Mouse (Mus musculus): ENCODE data around the gene Chst11. TPM values are rescaled to one million over a fixed set of nuclear protein-coding genes. Genes with fewer than 3 reads are reported as not detected.

Chst11 gene
- polyA plus RNA-seq, 1 experiment from 2014 or later = 2.0 TPM

- no peaks in the 10 kb centered on the region for H3K9me3 ChIP-seq (ENCODE audit: control insufficient read depth, low read length)
- WGBS = 59% methylated on average over 6 of the region's 6 CpGs
- ATAC-seq (replicated peaks; ENCODE audit: low FRiP score, low TSS enrichment, low read depth) (no peak), DNase-seq (ENCODE audit: low spot score) (no peak)
- H3K36me3 ChIP-seq (ENCODE audit: control insufficient read depth, insufficient read depth, low read length) = no peaks in the 10 kb centered on the region
- no peaks in the 10 kb centered on the region for H3K27me3 ChIP-seq (replicated peaks; ENCODE audit: control insufficient read depth, insufficient read depth, low read length)
- H3K9ac ChIP-seq (ENCODE audit: low read length) = no peak overlapping the region
- no peaks in the 10 kb centered on the region for H3K4me1 ChIP-seq (replicated peaks; ENCODE audit: control insufficient read depth, insufficient read depth, low read length)
- H3K4me3 ChIP-seq (ENCODE audit: low read depth, low read length) = no peak overlapping the region
- no peak overlapping the region for H3K4me2 ChIP-seq (ENCODE audit: low read length)
- no peak overlapping the region for H3K27ac ChIP-seq (ENCODE audit: low read depth)
Observed at GRCm38 (mm10) chr10:83210968-83211583, 225.8 kb downstream of the Chst11 start.

GRCm38 (mm10) chr10:83212618-83213017 lies 227.3 kb downstream of the Chst11 start:
- Histone ChIP-seq H3K36me3 (ENCODE audit: control insufficient read depth, insufficient read depth, low read length) (no peaks in the 10 kb centered on the region), H3K27ac (ENCODE audit: low read depth) (no peak overlapping the region), H3K9ac (ENCODE audit: low read length) (no peak overlapping the region), H3K4me2 (ENCODE audit: low read length) (no peak overlapping the region), H3K4me3 (ENCODE audit: low read depth, low read length) (no peak overlapping the region), H3K4me1 (replicated peaks; ENCODE audit: control insufficient read depth, insufficient read depth, low read length) (no peaks in the 10 kb centered on the region), H3K9me3 (ENCODE audit: control insufficient read depth, low read length) (no peaks in the 10 kb centered on the region), H3K27me3 (replicated peaks; ENCODE audit: control insufficient read depth, insufficient read depth, low read length) (no peaks in the 10 kb centered on the region)
- ATAC-seq (replicated peaks; ENCODE audit: low FRiP score, low TSS enrichment, low read depth) = no peak
- 89% methylated on average over 4 of the region's 4 CpGs for WGBS
- no peak for DNase-seq (ENCODE audit: low spot score)

GRCm38 (mm10) chr10:83215559-83215958 lies 230.3 kb downstream of the Chst11 start:
- DNase-seq (ENCODE audit: low spot score) = no peak
- Histone ChIP-seq H3K4me3 (ENCODE audit: low read depth, low read length) (no peak overlapping the region), H3K36me3 (ENCODE audit: control insufficient read depth, insufficient read depth, low read length) (no peaks in the 10 kb centered on the region), H3K4me1 (replicated peaks; ENCODE audit: control insufficient read depth, insufficient read depth, low read length) (no peaks in the 10 kb centered on the region), H3K27me3 (replicated peaks; ENCODE audit: control insufficient read depth, insufficient read depth, low read length) (no peaks in the 10 kb centered on the region), H3K9ac (ENCODE audit: low read length) (no peak overlapping the region), H3K4me2 (ENCODE audit: low read length) (no peak overlapping the region), H3K27ac (ENCODE audit: low read depth) (no peak overlapping the region), H3K9me3 (ENCODE audit: control insufficient read depth, low read length) (no peaks in the 10 kb centered on the region)
- ATAC-seq (replicated peaks; ENCODE audit: low FRiP score, low TSS enrichment, low read depth) = no peak
- WGBS = 75% methylated on average over 5 of the region's 5 CpGs

- Histone ChIP-seq H3K27me3 (replicated peaks; ENCODE audit: control insufficient read depth, insufficient read depth, low read length) (no peaks in the 10 kb centered on the region), H3K4me3 (ENCODE audit: low read depth, low read length) (no peak overlapping the region), H3K36me3 (ENCODE audit: control insufficient read depth, insufficient read depth, low read length) (no peaks in the 10 kb centered on the region), H3K4me1 (replicated peaks; ENCODE audit: control insufficient read depth, insufficient read depth, low read length) (no peaks in the 10 kb centered on the region), H3K27ac (ENCODE audit: low read depth) (no peak overlapping the region), H3K4me2 (ENCODE audit: low read length) (no peak overlapping the region), H3K9ac (ENCODE audit: low read length) (no peak overlapping the region), H3K9me3 (ENCODE audit: control insufficient read depth, low read length) (no peaks in the 10 kb centered on the region)
- no peak for ATAC-seq (replicated peaks; ENCODE audit: low FRiP score, low TSS enrichment, low read depth)
- WGBS = 62% methylated on average over 5 of the region's 5 CpGs
- DNase-seq (ENCODE audit: low spot score) = no peak
Observed at GRCm38 (mm10) chr10:83217256-83217655, 232.0 kb downstream of the Chst11 start.

GRCm38 (mm10) chr10:83218778-83219177 lies 233.5 kb downstream of the Chst11 start:
- Histone ChIP-seq H3K9ac (ENCODE audit: low read length) (no peak overlapping the region), H3K4me3 (ENCODE audit: low read depth, low read length) (no peak overlapping the region), H3K27me3 (replicated peaks; ENCODE audit: control insufficient read depth, insufficient read depth, low read length) (no peaks in the 10 kb centered on the region), H3K9me3 (ENCODE audit: control insufficient read depth, low read length) (no peaks in the 10 kb centered on the region), H3K36me3 (ENCODE audit: control insufficient read depth, insufficient read depth, low read length) (no peaks in the 10 kb centered on the region), H3K4me2 (ENCODE audit: low read length) (no peak overlapping the region), H3K27ac (ENCODE audit: low read depth) (no peak overlapping the region), H3K4me1 (replicated peaks; ENCODE audit: control insufficient read depth, insufficient read depth, low read length) (no peaks in the 10 kb centered on the region)
- ATAC-seq (replicated peaks; ENCODE audit: low FRiP score, low TSS enrichment, low read depth) = no peak
- DNase-seq (ENCODE audit: low spot score) = no peak
- WGBS = 59% methylated on average over 2 of the region's 2 CpGs

GRCm38 (mm10) chr10:83219729-83220128 lies 234.4 kb downstream of the Chst11 start:
- Histone ChIP-seq H3K36me3 (ENCODE audit: control insufficient read depth, insufficient read depth, low read length) (no peaks in the 10 kb centered on the region), H3K27ac (ENCODE audit: low read depth) (no peak overlapping the region), H3K4me3 (ENCODE audit: low read depth, low read length) (no peak overlapping the region), H3K9me3 (ENCODE audit: control insufficient read depth, low read length) (no peaks in the 10 kb centered on the region), H3K27me3 (replicated peaks; ENCODE audit: control insufficient read depth, insufficient read depth, low read length) (no peaks in the 10 kb centered on the region), H3K4me2 (ENCODE audit: low read length) (no peak overlapping the region), H3K4me1 (replicated peaks; ENCODE audit: control insufficient read depth, insufficient read depth, low read length) (no peaks in the 10 kb centered on the region), H3K9ac (ENCODE audit: low read length) (no peak overlapping the region)
- 28% methylated on average over 12 of the region's 12 CpGs for WGBS
- ATAC-seq (replicated peaks; ENCODE audit: low FRiP score, low TSS enrichment, low read depth) (no peak), DNase-seq (ENCODE audit: low spot score) (peak; percentile 85)

- Histone ChIP-seq H3K27ac (ENCODE audit: low read depth) (no peak overlapping the region), H3K9me3 (ENCODE audit: control insufficient read depth, low read length) (no peaks in the 10 kb centered on the region), H3K27me3 (replicated peaks; ENCODE audit: control insufficient read depth, insufficient read depth, low read length) (no peaks in the 10 kb centered on the region), H3K4me2 (ENCODE audit: low read length) (no peak overlapping the region), H3K4me1 (replicated peaks; ENCODE audit: control insufficient read depth, insufficient read depth, low read length) (no peaks in the 10 kb centered on the region), H3K36me3 (ENCODE audit: control insufficient read depth, insufficient read depth, low read length) (no peaks in the 10 kb centered on the region), H3K4me3 (ENCODE audit: low read depth, low read length) (no peak overlapping the region), H3K9ac (ENCODE audit: low read length) (no peak overlapping the region)
- 85% methylated on average over 10 of the region's 10 CpGs for WGBS
- DNase-seq (ENCODE audit: low spot score) (no peak), ATAC-seq (replicated peaks; ENCODE audit: low FRiP score, low TSS enrichment, low read depth) (no peak)
Observed at GRCm38 (mm10) chr10:83220217-83220616, 234.9 kb downstream of the Chst11 start.

DNA sequence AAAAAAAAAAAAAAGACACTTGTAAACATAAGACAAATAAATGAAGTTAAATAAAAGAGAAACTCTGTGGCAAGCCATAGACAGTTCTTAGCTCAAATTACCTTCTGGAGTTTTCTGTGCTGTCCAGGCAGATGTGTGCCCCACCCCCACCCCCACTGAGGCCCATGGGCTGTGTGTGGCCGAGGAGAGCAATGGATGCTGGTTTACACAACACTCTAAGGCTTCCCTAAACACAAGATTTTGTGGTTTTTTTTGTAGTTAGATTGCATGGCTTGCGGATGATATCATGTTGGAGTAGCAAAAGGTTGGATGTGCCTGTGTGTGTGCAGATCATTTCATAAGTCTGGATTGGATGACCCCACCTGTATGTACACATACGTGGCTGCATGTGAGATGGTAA lies 235.5 kb downstream of the Chst11 start:
- Histone ChIP-seq H3K27me3 (replicated peaks; ENCODE audit: control insufficient read depth, insufficient read depth, low read length) (no peaks in the 10 kb centered on the region), H3K9ac (ENCODE audit: low read length) (no peak overlapping the region), H3K4me3 (ENCODE audit: low read depth, low read length) (no peak overlapping the region), H3K4me1 (replicated peaks; ENCODE audit: control insufficient read depth, insufficient read depth, low read length) (no peaks in the 10 kb centered on the region), H3K27ac (ENCODE audit: low read depth) (no peak overlapping the region), H3K9me3 (ENCODE audit: control insufficient read depth, low read length) (no peaks in the 10 kb centered on the region), H3K4me2 (ENCODE audit: low read length) (no peak overlapping the region), H3K36me3 (ENCODE audit: control insufficient read depth, insufficient read depth, low read length) (no peaks in the 10 kb centered on the region)
- WGBS = 77% methylated on average over 3 of the region's 3 CpGs
- DNase-seq (ENCODE audit: low spot score) (no peak), ATAC-seq (replicated peaks; ENCODE audit: low FRiP score, low TSS enrichment, low read depth) (no peak)

DNA sequence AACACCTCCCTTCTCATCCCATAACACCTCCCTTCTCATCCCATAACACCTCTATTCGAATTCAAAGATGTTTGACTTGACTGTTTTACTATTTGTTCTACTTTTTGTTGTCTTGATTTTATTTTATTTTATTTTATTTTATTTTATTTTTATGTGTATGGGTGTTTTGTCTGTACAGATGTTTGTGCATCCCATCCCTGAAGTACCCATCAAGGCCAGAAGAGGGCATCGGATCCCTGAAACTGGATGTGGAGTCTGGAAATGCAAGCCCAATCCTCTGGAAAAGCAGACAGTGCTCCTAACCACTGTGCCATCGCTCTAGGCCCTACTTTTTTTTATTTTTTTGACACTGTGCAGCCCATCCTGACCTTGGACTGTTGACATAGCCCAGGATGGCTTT lies 239.7 kb downstream of the Chst11 start:
- no peak overlapping the region for H3K4me3 ChIP-seq (ENCODE audit: low read depth, low read length)
- no peak overlapping the region for H3K27ac ChIP-seq (ENCODE audit: low read depth)
- H3K36me3 ChIP-seq (ENCODE audit: control insufficient read depth, insufficient read depth, low read length) = no peaks in the 10 kb centered on the region
- WGBS = 39% methylated on average over 3 of the region's 3 CpGs
- DNase-seq (ENCODE audit: low spot score) = peak; percentile 70
- H3K27me3 ChIP-seq (replicated peaks; ENCODE audit: control insufficient read depth, insufficient read depth, low read length) = no peaks in the 10 kb centered on the region
- no peaks in the 10 kb centered on the region for H3K4me1 ChIP-seq (replicated peaks; ENCODE audit: control insufficient read depth, insufficient read depth, low read length)
- H3K9me3 ChIP-seq (ENCODE audit: control insufficient read depth, low read length) = no peaks in the 10 kb centered on the region
- H3K9ac ChIP-seq (ENCODE audit: low read length) = no peak overlapping the region
- H3K4me2 ChIP-seq (ENCODE audit: low read length) = no peak overlapping the region
- ATAC-seq (replicated peaks; ENCODE audit: low FRiP score, low TSS enrichment, low read depth) = no peak

Data from intestine, embryonic 14.5 days (tissue).